Mouse (Mus musculus) midbrain, embryonic 15.5 days (tissue): ENCODE results near the gene H2-D1. TPM values are rescaled to one million over a fixed set of nuclear protein-coding genes. Genes with fewer than 3 reads are reported as not detected.
"Not testable (repeated sequence)": the region's sequence is repeated elsewhere in the genome, so short reads cannot be mapped to it uniquely, and the experiment has no call there.

ENCODE experiments used
- ATAC-seq: fragments of 200-750 bp; cut with Nextera tagmentation; replicated peaks from 2 replicates; pipeline ENCODE4 v1.8.0; 2017; ENCODE audit warnings: moderate TSS enrichment
- H3K27ac ChIP-seq: fragments of 300-500 bp; sonication (generic); 2 replicates; pipeline ENCODE4 v1.5.1; 2015; ENCODE audit warnings: mild to moderate bottlenecking, inconsistent platforms
- H3K27me3 ChIP-seq: fragments of 300-500 bp; sonication (generic); replicated peaks from 2 replicates; pipeline ENCODE4 v1.6.1; 2015; ENCODE audit warnings: inconsistent platforms
- H3K36me3 ChIP-seq: fragments of 300-500 bp; sonication (generic); replicated peaks from 2 replicates; pipeline ENCODE4 v1.6.1; 2015; ENCODE audit warnings: inconsistent platforms
- H3K4me1 ChIP-seq: fragments of 300-500 bp; sonication (generic); 2 replicates; pipeline ENCODE4 v1.6.1; 2015; ENCODE audit warnings: inconsistent platforms
- H3K4me2 ChIP-seq: fragments of 300-500 bp; sonication (generic); 2 replicates; pipeline ENCODE4 v1.6.1; 2015; ENCODE audit warnings: inconsistent platforms, mild to moderate bottlenecking, moderate library complexity
- H3K4me3 ChIP-seq: fragments of 300-500 bp; sonication (generic); 2 replicates; pipeline ENCODE4 v1.5.1; 2015; ENCODE audit warnings: mild to moderate bottlenecking, inconsistent platforms
- H3K9ac ChIP-seq: fragments of 300-500 bp; sonication (generic); 2 replicates; pipeline ENCODE4 v1.6.1; 2015; ENCODE audit warnings: mild to moderate bottlenecking, inconsistent platforms
- H3K9me3 ChIP-seq: fragments of 300-500 bp; sonication (generic); 2 replicates; pipeline ENCODE4 v1.6.1; 2016; ENCODE audit warnings: inconsistent platforms
- WGBS: fragments of 180-500 bp; shearing (Covaris S2); methylation state at CpG from one replicate; pipeline ENCODE4 v1.1.7; 2015; ENCODE audit warnings: mixed read lengths; 5-methylcytosine and 5-hydroxymethylcytosine counted together
- polyA plus RNA-seq: library from polyadenylated mRNA; unstranded; fragments of >200 nt; fragmentation: Nextera tagmentation; extraction: Ambion mirVana; gene quantifications from 2 replicates; pipeline ENCODE4 v1.2.1, GENCODE M21; 2015

H2-D1 gene
- polyA plus RNA-seq, 1 experiment from 2014 or later, result 93.4 TPM

DNA sequence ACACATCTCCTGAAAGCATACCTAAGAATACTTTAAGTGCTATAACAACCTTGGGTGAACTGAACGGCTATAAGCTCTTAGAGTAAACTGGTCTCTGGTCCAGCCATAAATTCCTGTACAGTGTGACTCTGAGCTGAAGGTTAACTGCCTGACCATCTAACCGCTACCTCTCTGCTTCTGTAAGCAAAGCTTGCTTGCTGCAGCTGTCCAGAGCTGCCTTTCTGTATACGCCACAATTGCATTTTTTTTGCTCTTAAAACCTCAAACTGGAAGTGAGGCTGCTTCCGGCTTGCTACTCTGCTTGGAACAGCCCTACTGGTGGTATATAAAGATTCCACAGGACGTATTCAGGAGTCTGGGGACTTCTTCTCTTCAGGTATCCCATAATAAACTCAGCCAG is 29.9 kb upstream of the H2-D1 start:
- Histone ChIP-seq H3K4me3 (no peak overlapping the region), H3K27me3 (no peaks in the 10 kb centered on the region), H3K36me3 (peaks cover 14% of the 10 kb centered on the region), H3K4me1 (peaks cover 40% of the 10 kb centered on the region), H3K9ac (no peak overlapping the region), H3K27ac (no peak overlapping the region), H3K9me3 (no peaks in the 10 kb centered on the region), H3K4me2 (0 out of 2 replicates have a peak overlapping the region, but pooled peaks have one; percentile 31)
- 85% methylated on average over 5 of the region's 5 CpGs for WGBS
- ATAC-seq, result no peak

DNA sequence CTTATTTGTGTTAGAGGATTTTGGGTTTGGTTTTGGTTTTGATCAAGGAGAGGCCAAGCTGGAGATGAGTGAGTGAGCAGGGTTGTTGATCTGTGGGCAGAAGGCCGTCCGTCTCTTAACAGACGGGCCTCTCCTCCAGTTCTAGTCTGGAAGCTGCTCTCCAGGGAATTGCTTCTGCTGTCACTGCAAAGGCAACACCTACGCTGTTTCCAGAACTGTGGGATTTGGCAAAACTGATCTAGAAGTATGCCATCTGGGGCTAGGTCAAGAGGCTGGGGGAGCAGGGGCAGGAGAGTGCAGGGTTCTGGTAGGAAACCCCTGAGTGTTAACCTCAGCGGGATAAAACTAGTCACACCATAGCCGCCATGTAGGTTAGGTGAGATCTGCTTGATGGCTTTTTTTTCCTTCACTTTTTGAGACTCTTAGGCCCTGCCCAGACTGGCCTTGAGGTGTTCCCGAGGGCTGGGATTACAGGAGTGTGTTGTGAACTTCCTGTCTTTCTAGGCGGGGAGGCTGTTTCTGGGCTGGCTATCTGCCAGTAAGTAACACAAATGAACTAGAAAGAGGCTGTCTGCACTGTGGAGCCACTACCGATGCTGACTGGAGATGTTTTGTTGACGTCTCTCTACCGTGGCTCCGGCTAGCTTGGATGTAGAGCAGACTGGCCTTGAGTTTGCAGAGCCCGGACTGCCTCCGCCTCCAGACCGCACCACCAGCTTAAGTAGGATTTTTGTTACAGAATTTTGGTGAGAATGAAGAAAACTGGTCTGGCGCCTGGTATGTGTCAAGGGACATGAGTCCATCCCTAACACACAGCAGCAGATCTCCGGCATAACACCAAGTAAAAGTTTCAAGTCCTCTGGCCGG is 29.2 kb upstream of the H2-D1 start, which contains the start of gene Atp6v1g2:
Atp6v1g2 (plus strand) TSS at position 547 of the 867 bp plus-strand sequence.
- peaks cover 10% of the 10 kb centered on the region; the same call in 1 of the 2 replicates for H3K36me3 ChIP-seq
- H3K4me2 ChIP-seq, result peak within 1 kb of the TSS; percentile 97
- peak within 1 kb of the TSS; percentile 56 for H3K4me3 ChIP-seq
- H3K9me3 ChIP-seq, result no peaks in the 10 kb centered on the region
- peak within 1 kb of the TSS; percentile 70; the same call in 1 of the 2 replicates for H3K9ac ChIP-seq
- ATAC-seq, result no peak
- 78% methylated on average over 18 of the region's 18 CpGs for WGBS
- peak within 1 kb of the TSS; percentile 93; the same call in 1 of the 2 replicates for H3K27ac ChIP-seq
- H3K27me3 ChIP-seq, result no peaks in the 10 kb centered on the region
- peaks cover 40% of the 10 kb centered on the region for H3K4me1 ChIP-seq

DNA sequence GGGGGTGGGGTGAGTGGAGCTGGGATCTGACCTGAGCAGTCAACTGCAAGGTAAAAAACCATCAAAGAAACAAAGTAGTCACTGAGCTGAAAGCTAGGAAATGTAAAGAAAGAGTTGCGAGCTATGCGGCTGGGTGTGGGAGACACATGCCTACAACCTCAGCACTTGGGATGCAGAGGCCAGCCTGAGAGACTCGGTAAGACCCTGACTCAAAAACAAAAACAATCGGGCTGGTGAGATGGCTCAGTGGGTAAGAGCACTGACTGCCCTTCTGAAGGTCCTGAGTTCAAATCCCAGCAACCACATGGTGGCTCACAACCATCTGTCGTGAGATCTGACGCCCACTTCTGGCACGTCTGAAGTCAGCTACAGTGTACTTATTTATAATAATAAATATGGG is 28.4 kb upstream of the H2-D1 start:
- not testable (repeated sequence) for ATAC-seq, H3K27me3 ChIP-seq, H3K9me3 ChIP-seq, H3K27ac ChIP-seq, H3K9ac ChIP-seq, H3K36me3 ChIP-seq
- Histone ChIP-seq H3K4me1 (peaks cover 40% of the 10 kb centered on the region), H3K4me3 (peak overlapping the region; percentile 56; the same call in 1 of the 2 replicates), H3K4me2 (peak overlapping the region; percentile 97; the same call in 1 of the 2 replicates)
- WGBS, result 87% methylated on average over 7 of the region's 7 CpGs

DNA sequence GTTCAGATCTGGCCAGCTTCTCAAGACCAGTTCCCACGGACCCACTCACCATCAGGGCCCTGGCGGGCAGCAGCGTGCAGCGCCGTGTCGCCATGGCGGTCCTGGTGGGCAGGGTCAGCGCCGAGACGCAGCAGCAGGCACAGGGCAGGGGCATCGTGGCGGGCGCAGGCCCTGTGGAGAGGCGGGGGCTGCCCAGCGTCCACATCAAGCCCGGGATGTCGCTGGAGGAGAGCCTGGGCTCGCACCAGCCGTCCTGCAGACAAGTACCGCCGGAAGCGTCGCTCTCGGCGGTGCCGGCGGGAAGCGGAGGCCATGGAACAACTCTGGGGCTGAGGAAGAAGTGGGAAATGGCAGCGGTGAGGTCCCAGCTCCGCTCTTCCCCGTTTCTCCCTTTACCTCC is 27.6 kb upstream of the H2-D1 start:
- 0 out of 2 replicates have a peak, but pooled peaks have one; percentile 2 for ATAC-seq

DNA sequence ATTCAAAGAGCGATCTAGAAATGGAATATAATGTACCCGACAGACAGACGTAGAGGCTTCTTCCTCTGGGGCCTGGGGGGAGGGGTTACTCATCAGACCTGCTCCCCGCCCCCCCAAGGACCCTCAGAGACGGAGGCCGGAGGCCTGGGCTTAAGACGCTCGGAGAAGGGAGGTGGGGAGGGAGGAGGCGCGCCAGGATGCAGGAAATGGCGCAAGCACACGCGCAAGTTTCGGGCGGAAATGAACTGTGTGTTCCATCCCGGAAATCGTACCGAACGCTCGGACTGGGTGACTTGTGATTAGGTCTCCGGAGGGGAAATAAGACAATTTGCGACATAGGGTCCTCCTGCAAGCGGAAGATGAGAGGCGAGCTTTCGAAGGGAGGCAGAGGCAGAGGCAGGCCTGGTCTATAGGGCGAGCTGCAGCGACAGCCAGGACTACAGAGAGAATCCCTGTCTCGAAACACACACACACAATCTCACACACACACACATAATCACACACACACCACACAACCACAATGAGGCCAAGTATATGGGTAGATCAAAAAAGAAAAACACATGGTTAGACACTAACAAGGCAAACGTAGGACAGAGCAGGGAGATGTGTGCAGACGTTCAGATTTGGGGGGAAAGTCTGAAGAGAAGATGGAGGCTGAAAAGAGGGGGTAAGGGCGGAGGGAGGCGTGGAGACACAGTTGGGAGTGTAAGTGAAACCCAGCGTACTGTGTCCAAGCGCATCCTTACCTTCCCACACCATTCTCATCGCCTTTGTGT is 26.7 kb upstream of the H2-D1 start, which contains the start of gene Nfkbil1:
Nfkbil1 (minus strand) TSS at position 179 of the 776 bp plus-strand sequence.
- no peaks in the 10 kb centered on the region for H3K9me3 ChIP-seq
- no peaks in the 10 kb centered on the region for H3K36me3 ChIP-seq
- H3K27me3 ChIP-seq, result no peaks in the 10 kb centered on the region
- peak within 1 kb of the TSS; percentile 97 for H3K4me2 ChIP-seq
- ATAC-seq, result peak; percentile 83
- peak within 1 kb of the TSS; percentile 70 for H3K9ac ChIP-seq
- H3K27ac ChIP-seq, result peak within 1 kb of the TSS; percentile 93
- peaks cover 48% of the 10 kb centered on the region for H3K4me1 ChIP-seq
- peak within 1 kb of the TSS; percentile 56 for H3K4me3 ChIP-seq
- WGBS, result under 1% methylated on average over 35 of the region's 35 CpGs

More for the DNA sequence above, 27.6 kb upstream of the H2-D1 start:
- Histone ChIP-seq H3K9ac (peak overlapping the region; percentile 70), H3K27ac (peak overlapping the region; percentile 93), H3K27me3 (no peaks in the 10 kb centered on the region), H3K9me3 (no peaks in the 10 kb centered on the region), H3K4me1 (peaks cover 40% of the 10 kb centered on the region), H3K36me3 (peaks cover 3% of the 10 kb centered on the region; the same call in 1 of the 2 replicates), H3K4me3 (peak overlapping the region; percentile 56), H3K4me2 (peak overlapping the region; percentile 97)
- 4% methylated on average over 31 of the region's 31 CpGs for WGBS

DNA sequence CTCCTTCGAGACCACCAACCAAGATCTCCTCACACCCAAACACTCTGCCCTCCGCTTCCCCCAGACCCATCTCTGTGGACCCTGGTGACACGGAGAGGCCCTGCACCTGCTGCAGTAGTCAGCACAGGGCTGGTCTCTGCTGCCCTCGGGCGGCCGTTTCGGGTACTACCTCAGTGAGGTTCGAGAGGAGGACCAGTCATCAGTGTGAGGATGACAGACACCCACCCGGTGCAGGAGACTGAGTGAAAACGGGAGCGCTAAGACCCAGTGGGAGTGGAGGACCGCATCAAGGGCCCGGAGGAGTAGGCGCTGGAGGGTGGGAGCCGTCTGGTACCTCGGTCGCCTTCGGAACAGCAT is 26.2 kb upstream of the H2-D1 start:
- no peaks in the 10 kb centered on the region for H3K9me3 ChIP-seq
- peak overlapping the region; percentile 56 for H3K4me3 ChIP-seq
- H3K9ac ChIP-seq, result peak overlapping the region; percentile 70
- H3K27me3 ChIP-seq, result no peaks in the 10 kb centered on the region
- under 1% methylated on average over 18 of the region's 18 CpGs for WGBS
- H3K36me3 ChIP-seq, result no peaks in the 10 kb centered on the region
- H3K4me1 ChIP-seq, result peaks cover 50% of the 10 kb centered on the region
- peak overlapping the region; percentile 93 for H3K27ac ChIP-seq
- ATAC-seq, result peak; percentile 88
- H3K4me2 ChIP-seq, result peak overlapping the region; percentile 97

DNA sequence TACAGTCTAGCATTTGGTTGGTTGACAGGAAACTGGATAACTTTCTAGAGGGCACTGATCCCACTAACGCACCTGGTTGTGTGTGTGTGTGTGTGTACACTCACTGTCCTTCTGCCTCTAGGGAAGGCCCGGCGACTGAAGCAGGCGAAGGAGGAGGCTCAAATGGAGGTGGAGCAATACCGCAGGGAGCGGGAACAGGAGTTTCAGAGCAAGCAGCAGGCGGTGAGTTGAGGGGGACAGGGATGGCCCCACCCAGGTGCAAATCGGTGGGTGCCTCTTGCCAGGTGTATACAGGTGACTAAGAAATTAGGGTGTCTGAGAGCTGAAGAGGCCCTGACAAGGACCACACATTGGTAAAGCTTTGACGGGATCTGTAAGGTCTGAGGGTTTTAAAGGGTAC is 25.5 kb upstream of the H2-D1 start:
- peak overlapping the region; percentile 56 for H3K4me3 ChIP-seq
- H3K4me1 ChIP-seq, result peaks cover 45% of the 10 kb centered on the region
- H3K4me2 ChIP-seq, result peak overlapping the region; percentile 97
- peak overlapping the region; percentile 93 for H3K27ac ChIP-seq
- no peaks in the 10 kb centered on the region for H3K36me3 ChIP-seq
- WGBS, result 77% methylated on average over 9 of the region's 9 CpGs
- peak overlapping the region; percentile 70; the same call in 1 of the 2 replicates for H3K9ac ChIP-seq
- H3K9me3 ChIP-seq, result no peaks in the 10 kb centered on the region
- H3K27me3 ChIP-seq, result no peaks in the 10 kb centered on the region
- ATAC-seq, result no peak

DNA sequence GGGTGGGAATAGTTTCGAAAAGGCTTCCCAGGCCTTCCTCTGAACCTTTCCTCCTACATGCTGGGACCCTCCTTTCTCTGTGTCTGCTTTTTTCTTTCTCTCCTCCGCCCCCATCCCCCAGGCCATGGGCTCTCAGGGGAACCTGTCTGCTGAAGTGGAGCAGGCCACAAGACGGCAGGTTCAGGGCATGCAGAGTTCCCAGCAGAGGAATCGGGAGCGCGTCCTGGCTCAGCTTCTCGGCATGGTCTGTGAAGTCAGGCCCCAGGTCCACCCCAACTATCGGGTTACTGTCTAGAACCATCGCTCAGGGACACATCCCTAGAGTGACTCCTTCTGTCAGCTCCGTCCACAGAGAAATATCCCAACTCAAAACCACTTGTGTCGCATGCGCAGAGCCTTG is 25.0 kb upstream of the H2-D1 start:
- Histone ChIP-seq H3K4me1 (peaks cover 40% of the 10 kb centered on the region), H3K27ac (no peak overlapping the region), H3K4me3 (peak overlapping the region; percentile 56; the same call in 1 of the 2 replicates), H3K27me3 (no peaks in the 10 kb centered on the region), H3K4me2 (peak overlapping the region; percentile 97), H3K36me3 (no peaks in the 10 kb centered on the region), H3K9ac (no peak overlapping the region), H3K9me3 (no peaks in the 10 kb centered on the region)
- ATAC-seq, result no peak
- 89% methylated on average over 12 of the region's 12 CpGs for WGBS

DNA sequence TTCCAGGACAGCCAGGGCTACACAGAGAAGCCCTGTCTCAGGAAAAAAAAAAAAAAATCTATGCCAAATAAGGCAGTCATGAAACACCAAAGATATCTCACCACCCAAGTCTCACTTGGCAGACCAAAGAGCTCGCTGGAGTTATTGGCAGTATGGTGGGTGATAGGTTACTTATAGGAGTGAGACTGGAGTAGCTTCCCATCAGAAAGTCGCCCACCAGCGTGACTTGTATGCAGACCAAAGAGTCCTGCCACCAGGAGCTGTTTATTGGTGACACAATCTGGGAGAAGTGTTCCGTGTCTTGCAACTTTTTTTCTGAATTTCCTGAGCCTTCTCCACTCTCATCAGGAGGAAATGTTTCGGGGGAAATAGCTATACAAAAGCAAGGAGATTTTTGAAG is 22.8 kb upstream of the H2-D1 start:
- Histone ChIP-seq H3K4me1 (peaks cover 36% of the 10 kb centered on the region), H3K9me3 (no peaks in the 10 kb centered on the region), H3K4me3 (no peak overlapping the region), H3K9ac (no peak overlapping the region), H3K27ac (no peak overlapping the region), H3K36me3 (peaks cover 5% of the 10 kb centered on the region), H3K27me3 (no peaks in the 10 kb centered on the region), H3K4me2 (no peak overlapping the region)
- 88% methylated on average over 5 of the region's 5 CpGs for WGBS
- no peak for ATAC-seq

DNA sequence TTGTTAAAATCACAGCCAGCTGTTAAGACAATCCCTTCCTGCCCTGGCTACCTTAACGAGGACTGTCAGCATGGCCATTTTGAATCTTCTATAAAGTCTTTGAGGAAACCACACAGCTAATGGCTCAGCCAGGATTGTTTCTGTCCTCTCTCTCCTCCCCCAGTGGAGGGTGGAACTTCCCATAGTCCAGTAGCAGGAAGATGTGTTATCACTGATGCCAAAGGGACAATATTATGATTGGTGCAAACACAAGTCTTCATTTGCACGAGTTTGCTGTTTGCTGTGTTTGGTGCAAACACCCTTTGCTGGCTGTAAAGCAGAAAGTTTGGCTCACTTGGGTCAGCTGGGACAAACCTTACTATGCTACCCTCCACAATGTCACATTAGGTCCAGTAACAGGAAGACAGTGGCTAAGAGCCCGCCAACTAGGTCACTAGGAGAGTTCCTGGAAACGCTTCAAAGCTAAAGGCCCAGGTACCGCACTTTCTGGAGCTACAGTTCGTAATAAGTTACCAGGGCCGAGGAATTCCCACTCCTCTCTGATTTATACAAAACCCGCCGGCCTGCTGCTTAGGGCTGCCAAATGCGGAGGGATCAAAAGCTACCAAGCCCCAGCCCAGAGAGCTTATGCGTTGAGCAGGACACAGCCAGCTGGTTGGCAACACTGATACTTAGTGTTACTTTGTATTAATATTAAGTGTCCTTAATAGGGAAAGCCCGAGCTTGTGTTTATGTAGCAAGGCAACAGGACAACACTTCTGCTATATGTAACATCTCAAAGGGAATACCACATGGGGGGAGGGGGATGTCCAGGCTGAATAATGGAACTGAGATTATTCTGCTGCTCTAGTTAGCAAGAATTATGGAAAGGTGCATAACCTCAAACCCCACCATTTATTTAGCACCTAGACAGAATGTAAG is 21.9 kb upstream of the H2-D1 start:
- peak overlapping the region; percentile 48 for H3K9ac ChIP-seq
- peaks cover 40% of the 10 kb centered on the region for H3K4me1 ChIP-seq
- H3K27ac ChIP-seq, result peak overlapping the region; percentile 99
- no peaks in the 10 kb centered on the region for H3K27me3 ChIP-seq
- no peaks in the 10 kb centered on the region for H3K9me3 ChIP-seq
- WGBS, result 30% methylated on average over 12 of the region's 12 CpGs
- peaks cover 15% of the 10 kb centered on the region for H3K36me3 ChIP-seq
- ATAC-seq, result peak; percentile 1
- H3K4me3 ChIP-seq, result peak overlapping the region; percentile 98
- peak overlapping the region; percentile 82 for H3K4me2 ChIP-seq

DNA sequence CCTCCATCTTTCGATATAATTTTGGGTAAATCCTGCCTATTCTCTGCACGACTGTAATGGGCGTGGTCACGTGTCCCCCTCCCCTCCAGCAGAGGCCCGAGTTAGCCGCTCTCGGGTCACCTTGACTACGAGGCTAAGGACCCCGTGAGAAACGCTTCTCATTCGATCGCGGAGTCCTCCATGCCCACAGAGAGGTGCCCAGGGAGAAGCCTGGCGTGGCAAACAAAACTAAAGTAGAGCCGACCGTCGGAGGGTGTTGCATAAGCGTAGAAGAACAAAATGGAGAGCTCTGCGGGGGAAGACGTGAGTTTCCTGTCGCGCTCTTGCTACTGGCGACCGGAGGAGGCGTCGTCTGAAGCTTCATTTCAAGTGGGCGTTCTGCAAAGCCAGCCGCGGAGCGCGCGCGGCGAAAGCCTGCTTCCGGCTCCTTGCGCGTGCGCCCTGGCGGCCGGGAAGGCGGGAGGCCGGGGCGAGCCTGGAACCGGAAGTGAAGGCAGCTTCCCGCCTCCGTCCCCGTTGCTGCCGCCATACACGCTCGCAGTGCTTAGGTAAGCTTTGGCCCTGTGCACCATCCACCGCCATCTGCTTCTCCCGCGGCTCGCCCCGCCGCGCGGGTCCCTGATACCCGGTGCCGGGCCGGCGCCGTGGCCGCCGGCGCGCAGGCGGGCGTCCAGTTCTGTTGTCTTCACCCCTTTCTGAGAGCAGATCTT is 21.1 kb upstream of the H2-D1 start, which contains the start of gene Ddx39b:
Ddx39b (plus strand) TSS at position 442 of the 710 bp plus-strand sequence.
- Histone ChIP-seq H3K4me1 (peaks cover 48% of the 10 kb centered on the region), H3K9me3 (no peaks in the 10 kb centered on the region), H3K27ac (peak within 1 kb of the TSS; percentile 99), H3K4me3 (peak within 1 kb of the TSS; percentile 98), H3K27me3 (no peaks in the 10 kb centered on the region), H3K36me3 (peaks cover 23% of the 10 kb centered on the region), H3K4me2 (peak within 1 kb of the TSS; percentile 82), H3K9ac (peak within 1 kb of the TSS; percentile 98)
- ATAC-seq, result peak; percentile 90
- WGBS, result 0% methylated on average over 69 of the region's 69 CpGs
